Comparison of ENCODE assay signal across 8 mouse cellular contexts in the genomic region with DNA sequence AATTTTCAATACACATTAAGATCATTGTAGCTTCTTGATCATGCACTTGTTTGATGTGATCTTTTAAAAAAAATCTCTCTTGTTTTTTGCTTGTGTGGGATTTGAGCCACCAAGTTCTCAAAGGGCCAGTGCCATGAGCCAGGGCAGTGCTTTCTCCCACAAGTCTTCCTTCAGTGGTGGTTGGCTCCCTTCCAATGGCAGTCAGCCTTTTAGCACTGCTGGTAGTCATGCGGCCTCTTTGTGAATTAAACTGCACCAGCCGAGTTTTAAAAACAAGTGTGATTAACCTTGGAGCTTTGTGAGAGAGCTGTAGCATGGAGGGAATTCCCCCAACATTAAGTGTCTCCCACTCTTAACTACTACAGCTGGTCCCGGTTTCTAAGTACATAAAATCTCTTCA.
DNase-seq lines count a peak whose midpoint lies in the region; ATAC-seq and TF ChIP-seq lines count a peak whose summit lies in the region.

No protein-coding gene starts in this region.

- ATAC-seq in CD4-positive, CD25-positive, alpha-beta regulatory T cell, adult 4 months = no peak
- ATAC-seq in neural tube, embryonic 13.5 days (ENCODE audit: low read depth) = no peak
- ATAC-seq in heart, embryonic 15.5 days (replicated peaks; ENCODE audit: insufficient number of reproducible peaks, insufficient read depth, low FRiP score, low read depth) = no peak
- ATAC-seq in stomach, postnatal 0 days (ENCODE audit: low FRiP score, low TSS enrichment) = no peak
- no peak for ATAC-seq in erythroid progenitor cell, adult 5-6 weeks (replicated peaks; ENCODE audit: low FRiP score, poor library complexity, severe bottlenecking)

- TF ChIP-seq EP300 in stomach, postnatal 0 days (optimal IDR thresholded peaks at IDR 0.05) = no peak

- no peaks in the 10 kb centered on the region for H3K9me3 ChIP-seq in neural tube, embryonic 13.5 days
- H3K9me3 ChIP-seq in heart, embryonic 15.5 days (replicated peaks) = no peaks in the 10 kb centered on the region
- H3K9me3 ChIP-seq in stomach, postnatal 0 days (ENCODE audit: control insufficient read depth, low read length) = no peaks in the 10 kb centered on the region

- H3K27ac ChIP-seq in neural tube, embryonic 13.5 days (replicated peaks) = 0 out of 2 replicates have a peak overlapping the region, but pooled peaks have one; percentile 13
- peak overlapping the region; percentile 71 for H3K27ac ChIP-seq in heart, embryonic 15.5 days
- no peak overlapping the region for H3K27ac ChIP-seq in stomach, postnatal 0 days (replicated peaks)

- 36% methylated on average over 3 of the region's 3 CpGs for WGBS in neural tube, embryonic 13.5 days
- 32% methylated on average over 3 of the region's 3 CpGs for WGBS in heart, embryonic 15.5 days
- WGBS in stomach, postnatal 0 days = 51% methylated on average over 3 of the region's 3 CpGs

- no peak overlapping the region for H3K9ac ChIP-seq in neural tube, embryonic 13.5 days
- H3K9ac ChIP-seq in heart, embryonic 15.5 days = no peak overlapping the region
- H3K9ac ChIP-seq in stomach, postnatal 0 days (ENCODE audit: low read length) = no peak overlapping the region

- no peaks in the 10 kb centered on the region for H3K36me3 ChIP-seq in neural tube, embryonic 13.5 days
- H3K36me3 ChIP-seq in heart, embryonic 15.5 days = no peaks in the 10 kb centered on the region
- H3K36me3 ChIP-seq in stomach, postnatal 0 days (ENCODE audit: control insufficient read depth, insufficient read depth, low read length) = no peaks in the 10 kb centered on the region

- peak; percentile 2 for DNase-seq in CD4-positive, CD25-positive, alpha-beta regulatory T cell, adult 2 months (ENCODE audit: low read depth, low spot score)
- DNase-seq in neural tube, embryonic 10.5 days (ENCODE audit: extremely low spot score, low spot score) = no peak
- peak; percentile 31 to 44 for DNase-seq in layer of hippocampus, postnatal 10 days (ENCODE audit: low spot score in 2 of 2)
- peak; percentile 29 for DNase-seq in stomach, postnatal 0 days (ENCODE audit: low spot score)

- no peak for TF ChIP-seq CTCF in stomach, postnatal 0 days (IDR thresholded peaks at IDR 0.05; ENCODE audit: low read depth)

- no peak overlapping the region for H3K4me2 ChIP-seq in neural tube, embryonic 13.5 days
- no peak overlapping the region for H3K4me2 ChIP-seq in heart, embryonic 15.5 days
- H3K4me2 ChIP-seq in stomach, postnatal 0 days (replicated peaks; ENCODE audit: low read depth) = no peak overlapping the region

- H3K4me1 ChIP-seq in neural tube, embryonic 13.5 days (replicated peaks) = peaks cover 13% of the 10 kb centered on the region
- H3K4me1 ChIP-seq in heart, embryonic 15.5 days (replicated peaks) = peaks cover 15% of the 10 kb centered on the region
- no peaks in the 10 kb centered on the region for H3K4me1 ChIP-seq in stomach, postnatal 0 days (replicated peaks; ENCODE audit: control insufficient read depth, insufficient read depth)

- no peak overlapping the region for H3K4me3 ChIP-seq in neural tube, embryonic 13.5 days
- no peak overlapping the region for H3K4me3 ChIP-seq in heart, embryonic 15.5 days
- no peak overlapping the region for H3K4me3 ChIP-seq in stomach, postnatal 0 days (ENCODE audit: low read depth, low read length)

- H3K27me3 ChIP-seq in neural tube, embryonic 13.5 days = no peaks in the 10 kb centered on the region
- H3K27me3 ChIP-seq in heart, embryonic 15.5 days = no peaks in the 10 kb centered on the region
- no peaks in the 10 kb centered on the region for H3K27me3 ChIP-seq in stomach, postnatal 0 days (ENCODE audit: control insufficient read depth, insufficient read depth, low read length)
